Mouse (Mus musculus): ENCODE measurements around the gene Gcgr. TPM values are rescaled to one million over a fixed set of nuclear protein-coding genes. Genes with fewer than 3 reads are reported as not detected.

Gene Gcgr
- polyA plus RNA-seq, 1 experiment = not detected

- H3K27me3 ChIP-seq (ENCODE audit: control insufficient read depth, insufficient read depth, insufficient read length) = peaks cover 77% of the 10 kb centered on the region
- H3K79me3 ChIP-seq (ENCODE audit: low read depth) = no peaks in the 10 kb centered on the region
- no peaks in the 10 kb centered on the region for H3K36me3 ChIP-seq (ENCODE audit: control insufficient read depth, insufficient read depth)
- no peak overlapping the region for H3ac ChIP-seq (ENCODE audit: control insufficient read depth, insufficient read length, low read depth)
- no peaks in the 10 kb centered on the region for H3K79me2 ChIP-seq (ENCODE audit: control insufficient read depth, insufficient read depth)
- H3K4me3 ChIP-seq (ENCODE audit: insufficient read depth, poor library complexity, severe bottlenecking) = no peak overlapping the region
- TF ChIP-seq USF1 (IDR thresholded peaks at IDR 0.05; ENCODE audit: low read depth) (no peak), CEBPB (IDR thresholded peaks at IDR 0.05; ENCODE audit: low read depth) (no peak), MYOD1 (IDR thresholded peaks at IDR 0.05; ENCODE audit: control insufficient read depth, insufficient read length, low read depth) (no peak), FOSL1 (IDR thresholded peaks at IDR 0.05; ENCODE audit: insufficient read depth, low read length, poor library complexity, severe bottlenecking) (no peak), MAX (IDR thresholded peaks at IDR 0.05) (no peak), MYOG (IDR thresholded peaks at IDR 0.05; ENCODE audit: control insufficient read depth, extremely low read depth, insufficient read length) (no peak), CTCF (IDR thresholded peaks at IDR 0.05; ENCODE audit: control insufficient read depth, insufficient read depth, insufficient read length) (no peak)
Measured at GRCm38 (mm10) chr11:120534093-120534492, 3.6 kb downstream of the Gcgr start.

GRCm38 (mm10) chr11:120535145-120535544, 4.6 kb downstream of the Gcgr start:
- H3K4me3 ChIP-seq (ENCODE audit: insufficient read depth, poor library complexity, severe bottlenecking) = no peak overlapping the region
- H3ac ChIP-seq (ENCODE audit: control insufficient read depth, insufficient read length, low read depth) = no peak overlapping the region
- H3K79me2 ChIP-seq (ENCODE audit: control insufficient read depth, insufficient read depth) = no peaks in the 10 kb centered on the region
- H3K36me3 ChIP-seq (ENCODE audit: control insufficient read depth, insufficient read depth) = no peaks in the 10 kb centered on the region
- H3K27me3 ChIP-seq (ENCODE audit: control insufficient read depth, insufficient read depth, insufficient read length) = peaks cover 67% of the 10 kb centered on the region
- H3K79me3 ChIP-seq (ENCODE audit: low read depth) = no peaks in the 10 kb centered on the region
- TF ChIP-seq CEBPB (IDR thresholded peaks at IDR 0.05; ENCODE audit: low read depth) = no peak
- TF ChIP-seq MYOD1 (IDR thresholded peaks at IDR 0.05; ENCODE audit: control insufficient read depth, insufficient read length, low read depth) = no peak
- TF ChIP-seq MYOG (IDR thresholded peaks at IDR 0.05; ENCODE audit: control insufficient read depth, extremely low read depth, insufficient read length) = no peak
- TF ChIP-seq MAX (IDR thresholded peaks at IDR 0.05) = no peak
- no peak for TF ChIP-seq FOSL1 (IDR thresholded peaks at IDR 0.05; ENCODE audit: insufficient read depth, low read length, poor library complexity, severe bottlenecking)
- no peak for TF ChIP-seq CTCF (IDR thresholded peaks at IDR 0.05; ENCODE audit: control insufficient read depth, insufficient read depth, insufficient read length)
- TF ChIP-seq USF1 (IDR thresholded peaks at IDR 0.05; ENCODE audit: low read depth) = no peak

- no peak for TF ChIP-seq MYOG (IDR thresholded peaks at IDR 0.05; ENCODE audit: control insufficient read depth, extremely low read depth, insufficient read length)
- TF ChIP-seq MYOD1 (IDR thresholded peaks at IDR 0.05; ENCODE audit: control insufficient read depth, insufficient read length, low read depth) = no peak
- TF ChIP-seq FOSL1 (IDR thresholded peaks at IDR 0.05; ENCODE audit: insufficient read depth, low read length, poor library complexity, severe bottlenecking) = no peak
- no peak for TF ChIP-seq USF1 (IDR thresholded peaks at IDR 0.05; ENCODE audit: low read depth)
- no peak for TF ChIP-seq MAX (IDR thresholded peaks at IDR 0.05)
- TF ChIP-seq CTCF (IDR thresholded peaks at IDR 0.05; ENCODE audit: control insufficient read depth, insufficient read depth, insufficient read length) = no peak
- TF ChIP-seq CEBPB (IDR thresholded peaks at IDR 0.05; ENCODE audit: low read depth) = no peak
- H3K36me3 ChIP-seq (ENCODE audit: control insufficient read depth, insufficient read depth) = no peaks in the 10 kb centered on the region
Measured at GRCm38 (mm10) chr11:120535804-120536203, 5.3 kb downstream of the Gcgr start.

DNA sequence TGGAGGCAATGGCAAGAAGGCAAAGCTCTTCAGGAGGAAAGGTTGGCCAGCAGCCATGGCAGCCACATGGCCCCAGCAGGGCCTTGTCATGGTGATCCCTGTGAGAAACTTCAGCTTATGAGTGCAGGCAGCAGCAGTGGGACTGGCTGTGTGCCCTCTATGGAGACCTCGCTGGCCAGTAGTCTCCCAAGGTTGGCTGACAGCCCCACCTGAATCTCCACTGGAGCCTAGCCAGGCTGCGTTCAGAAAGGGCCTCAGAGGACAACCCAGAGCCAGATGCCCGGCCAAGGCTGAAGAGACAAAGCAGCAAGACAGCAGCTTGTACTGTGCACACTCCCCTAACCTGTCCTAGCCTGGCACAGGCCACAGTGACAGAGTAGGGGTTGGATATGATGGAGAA, 8.0 kb downstream of the Gcgr start:
- H3K36me3 ChIP-seq (ENCODE audit: control insufficient read depth, insufficient read depth) = peaks cover 6% of the 10 kb centered on the region

More at GRCm38 (mm10) chr11:120535804-120536203, 5.3 kb downstream of the Gcgr start:
- Histone ChIP-seq H3K27me3 (ENCODE audit: control insufficient read depth, insufficient read depth, insufficient read length) (peaks cover 60% of the 10 kb centered on the region), H3K79me2 (ENCODE audit: control insufficient read depth, insufficient read depth) (no peaks in the 10 kb centered on the region), H3K79me3 (ENCODE audit: low read depth) (no peaks in the 10 kb centered on the region), H3ac (ENCODE audit: control insufficient read depth, insufficient read length, low read depth) (no peak overlapping the region), H3K4me3 (ENCODE audit: insufficient read depth, poor library complexity, severe bottlenecking) (no peak overlapping the region)

DNA sequence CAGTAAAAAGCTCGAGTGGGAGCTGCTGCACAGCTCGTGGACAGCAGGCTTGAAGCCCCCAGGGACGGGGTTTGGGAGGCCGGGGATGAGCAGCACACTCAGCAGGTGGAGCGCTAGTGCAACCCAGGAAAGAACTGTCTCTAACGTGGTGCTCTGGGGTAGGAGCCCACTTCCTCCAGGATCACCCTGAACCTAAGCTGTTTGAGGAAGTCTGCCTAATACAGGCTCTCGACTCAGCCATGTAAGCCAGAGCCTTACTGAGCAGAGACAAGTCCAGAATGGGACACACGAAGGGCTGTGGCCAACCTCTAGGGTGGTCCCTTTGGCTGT, 8.4 kb downstream of the Gcgr start:
- peaks cover 30% of the 10 kb centered on the region for H3K27me3 ChIP-seq (ENCODE audit: control insufficient read depth, insufficient read depth, insufficient read length)
- TF ChIP-seq MYOG (IDR thresholded peaks at IDR 0.05; ENCODE audit: control insufficient read depth, extremely low read depth, insufficient read length) (no peak), CTCF (IDR thresholded peaks at IDR 0.05; ENCODE audit: control insufficient read depth, insufficient read depth, insufficient read length) (no peak), MAX (IDR thresholded peaks at IDR 0.05) (no peak), MYOD1 (IDR thresholded peaks at IDR 0.05; ENCODE audit: control insufficient read depth, insufficient read length, low read depth) (no peak), CEBPB (IDR thresholded peaks at IDR 0.05; ENCODE audit: low read depth) (no peak), FOSL1 (IDR thresholded peaks at IDR 0.05; ENCODE audit: insufficient read depth, low read length, poor library complexity, severe bottlenecking) (no peak), USF1 (IDR thresholded peaks at IDR 0.05; ENCODE audit: low read depth) (no peak)
- H3K79me2 ChIP-seq (ENCODE audit: control insufficient read depth, insufficient read depth) = no peaks in the 10 kb centered on the region
- H3K36me3 ChIP-seq (ENCODE audit: control insufficient read depth, insufficient read depth) = peaks cover 7% of the 10 kb centered on the region
- no peak overlapping the region for H3ac ChIP-seq (ENCODE audit: control insufficient read depth, insufficient read length, low read depth)
- no peaks in the 10 kb centered on the region for H3K79me3 ChIP-seq (ENCODE audit: low read depth)
- H3K4me3 ChIP-seq (ENCODE audit: insufficient read depth, poor library complexity, severe bottlenecking) = no peak overlapping the region

More for the DNA sequence above, 8.0 kb downstream of the Gcgr start:
- no peaks in the 10 kb centered on the region for H3K79me2 ChIP-seq (ENCODE audit: control insufficient read depth, insufficient read depth)
- H3K4me3 ChIP-seq (ENCODE audit: insufficient read depth, poor library complexity, severe bottlenecking) = no peak overlapping the region
- H3ac ChIP-seq (ENCODE audit: control insufficient read depth, insufficient read length, low read depth) = no peak overlapping the region
- no peaks in the 10 kb centered on the region for H3K79me3 ChIP-seq (ENCODE audit: low read depth)
- H3K27me3 ChIP-seq (ENCODE audit: control insufficient read depth, insufficient read depth, insufficient read length) = peaks cover 34% of the 10 kb centered on the region
- TF ChIP-seq CEBPB (IDR thresholded peaks at IDR 0.05; ENCODE audit: low read depth) = no peak
- TF ChIP-seq MYOG (IDR thresholded peaks at IDR 0.05; ENCODE audit: control insufficient read depth, extremely low read depth, insufficient read length) = no peak
- no peak for TF ChIP-seq CTCF (IDR thresholded peaks at IDR 0.05; ENCODE audit: control insufficient read depth, insufficient read depth, insufficient read length)
- no peak for TF ChIP-seq FOSL1 (IDR thresholded peaks at IDR 0.05; ENCODE audit: insufficient read depth, low read length, poor library complexity, severe bottlenecking)
- no peak for TF ChIP-seq USF1 (IDR thresholded peaks at IDR 0.05; ENCODE audit: low read depth)
- no peak for TF ChIP-seq MAX (IDR thresholded peaks at IDR 0.05)
- no peak for TF ChIP-seq MYOD1 (IDR thresholded peaks at IDR 0.05; ENCODE audit: control insufficient read depth, insufficient read length, low read depth)
